Mouse (Mus musculus) ovary, postnatal 14 days (tissue): Measurements from ENCODE around the gene Gh.
"Not testable (repeated sequence)": the region's sequence is repeated elsewhere in the genome, so short reads cannot be mapped to it uniquely, and the experiment has no call there.

Experiments
- DNase-seq: peaks from one replicate; pipeline ENCODE4 v3.0.0; 2022; ENCODE audit warnings: low spot score

Gh gene

DNA sequence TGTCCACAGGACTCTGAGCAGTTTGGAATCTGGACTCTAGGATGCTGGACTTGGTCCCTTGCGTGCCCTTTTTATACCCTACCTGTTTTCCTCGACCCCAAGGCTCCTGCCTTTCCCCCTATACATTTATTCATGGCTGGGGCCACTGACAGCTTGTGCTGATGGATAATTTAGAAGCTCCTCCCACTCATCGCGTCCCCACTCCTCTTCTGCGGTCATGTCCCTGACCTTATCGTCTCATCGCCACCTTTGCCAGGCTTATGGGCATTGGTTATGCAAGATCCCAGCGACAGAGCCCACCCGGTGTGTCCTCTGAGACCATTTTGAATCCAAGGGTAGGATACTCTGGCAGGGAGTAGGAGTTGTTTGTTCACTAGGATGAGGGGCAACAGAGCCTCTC is at the start of gene Gh:
Gene Gh (minus strand): TSS at position 101 of the 400 bp plus-strand sequence.
- no peak for DNase-seq

DNA sequence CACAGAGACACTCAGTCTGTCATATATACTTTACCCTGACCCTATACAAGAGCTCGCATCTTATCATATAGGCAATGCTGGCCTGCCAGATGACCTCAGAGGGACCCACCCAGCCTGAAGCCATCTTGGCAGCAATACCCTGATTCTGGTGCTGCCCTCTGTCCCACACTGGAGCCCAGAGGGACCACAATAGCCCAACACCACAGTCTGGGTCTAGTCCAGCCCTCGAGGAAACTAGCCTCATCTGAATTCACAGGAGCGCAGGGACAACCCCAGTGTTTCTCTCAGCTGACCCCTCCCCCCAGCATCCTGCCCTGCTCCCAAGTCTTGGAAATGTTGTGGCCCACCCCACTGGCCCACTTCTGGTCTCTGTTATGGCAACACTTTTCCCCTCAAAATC is 49.6 kb upstream of the Gh start:
- no peak for DNase-seq

DNA sequence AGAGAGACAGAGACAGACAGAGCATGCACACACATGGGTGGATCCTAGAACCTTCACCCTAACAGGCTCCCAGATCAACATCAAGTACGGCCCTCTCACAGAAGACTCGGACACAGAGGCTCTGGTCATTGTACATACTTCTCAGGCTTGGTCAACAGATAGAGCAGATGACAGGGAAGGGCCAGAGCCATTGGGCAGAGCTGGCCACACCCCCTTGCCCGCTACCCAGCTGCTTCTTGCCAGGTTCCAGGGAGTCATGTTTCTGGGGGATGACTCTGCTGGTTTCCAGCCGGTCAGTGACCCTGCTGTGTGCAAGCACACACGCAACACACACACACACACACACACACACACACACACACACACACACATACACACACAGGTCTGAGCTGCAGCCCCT is 49.2 kb upstream of the Gh start:
- no peak for DNase-seq

DNA sequence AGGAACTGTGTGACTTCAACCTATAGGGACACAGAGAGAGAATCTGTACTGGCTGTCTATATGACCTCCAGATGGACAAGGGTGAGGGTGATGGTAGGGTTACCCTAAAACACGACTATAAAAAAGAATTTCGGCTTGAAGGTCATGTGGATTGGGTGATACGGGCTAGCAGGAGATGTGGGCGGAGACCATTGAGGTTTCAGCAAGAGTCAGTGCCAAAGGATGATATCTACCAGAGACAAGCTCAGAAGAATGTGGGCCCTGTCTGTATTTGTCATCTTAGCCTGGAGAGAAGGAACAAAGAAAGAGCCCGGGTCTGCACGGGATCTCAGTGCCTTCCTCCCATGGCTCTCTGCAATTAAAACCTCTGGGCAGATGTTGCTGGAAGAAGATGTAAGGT is 48.1 kb upstream of the Gh start:
- no peak for DNase-seq

DNA sequence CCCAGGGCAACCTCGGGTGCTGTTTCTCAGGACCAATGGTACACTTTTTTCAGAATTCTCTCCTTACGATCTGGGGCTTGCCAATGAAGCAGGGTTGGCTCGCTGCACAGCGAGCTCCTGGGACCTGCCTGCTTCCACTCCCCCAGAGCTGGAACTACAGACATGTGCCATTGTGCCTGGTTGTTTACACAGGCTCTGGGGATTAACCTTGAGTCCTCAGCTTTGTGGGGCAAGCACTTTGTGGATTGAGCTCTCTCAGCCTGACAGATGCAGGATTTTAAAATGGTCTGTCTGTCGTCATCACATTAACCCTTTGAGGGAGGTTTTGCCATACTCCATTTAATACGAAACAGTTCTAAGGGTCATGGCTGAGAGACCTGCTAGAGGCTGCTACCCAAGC is 43.2 kb upstream of the Gh start:
- no peak for DNase-seq

DNA sequence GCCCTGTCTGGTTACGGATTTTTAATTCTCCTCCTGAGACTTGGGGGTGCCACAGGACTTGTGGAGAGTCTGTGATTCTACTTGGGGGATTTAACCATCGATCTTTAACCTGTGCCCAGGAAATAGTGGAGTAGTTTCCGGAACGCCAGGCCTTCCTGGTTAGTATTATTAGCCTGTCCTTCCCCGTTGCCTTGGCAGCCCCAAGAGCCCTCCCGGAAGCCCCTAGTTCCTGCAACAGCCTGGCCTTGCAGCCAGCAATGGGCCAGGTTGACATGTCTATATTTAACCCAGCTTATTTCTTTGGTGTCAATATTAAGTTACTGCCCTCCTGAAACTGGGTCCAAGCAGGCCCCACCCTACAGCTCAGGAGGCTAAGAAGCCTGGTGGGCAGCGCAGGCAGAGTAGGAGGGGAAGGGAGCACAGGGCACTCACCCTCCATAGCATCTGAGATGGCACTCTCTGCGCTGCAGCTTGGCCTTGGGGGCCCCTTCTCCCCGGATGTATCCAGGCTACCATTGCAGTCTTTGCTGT is 39.4 kb upstream of the Gh start:
- no peak for DNase-seq

DNA sequence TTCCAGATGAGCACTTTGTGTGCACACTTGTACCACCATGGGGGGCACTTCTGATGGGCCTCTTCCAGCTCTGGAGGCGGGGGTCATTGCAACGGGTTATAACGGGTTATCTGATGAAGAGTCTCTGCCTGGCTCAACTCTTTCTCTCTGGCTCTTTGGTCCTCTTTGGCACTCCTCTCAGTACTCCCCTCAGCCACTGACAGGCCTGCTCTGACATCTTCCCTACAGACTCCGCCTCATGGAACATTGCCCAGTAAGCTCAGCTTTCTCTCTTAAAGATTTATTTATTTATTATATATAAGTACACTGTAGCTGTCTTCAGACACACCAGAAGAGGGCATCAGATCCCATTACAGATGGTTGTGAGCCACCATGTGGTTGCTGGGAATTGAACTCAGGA is 37.7 kb upstream of the Gh start:
- not testable (repeated sequence) for DNase-seq

DNA sequence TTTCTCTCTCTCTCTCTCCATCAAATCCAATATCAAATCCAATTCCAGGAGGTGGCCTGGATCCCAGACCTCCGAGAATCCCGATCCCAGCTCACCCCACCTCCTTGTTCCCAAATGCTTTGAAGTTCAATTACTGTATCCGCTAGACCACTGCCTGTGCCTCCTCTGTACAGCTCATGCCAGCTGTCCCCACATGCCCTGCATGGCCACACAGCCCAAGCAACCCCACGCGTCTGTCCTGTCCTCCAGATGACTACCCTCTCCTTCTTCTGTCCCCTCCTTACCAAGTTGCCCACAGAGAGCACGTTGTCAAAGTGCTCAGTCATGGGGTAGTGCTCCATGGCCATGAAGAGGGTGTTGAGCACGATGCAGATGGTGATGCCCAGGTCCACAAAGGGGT is 37.2 kb upstream of the Gh start:
- no peak for DNase-seq

DNA sequence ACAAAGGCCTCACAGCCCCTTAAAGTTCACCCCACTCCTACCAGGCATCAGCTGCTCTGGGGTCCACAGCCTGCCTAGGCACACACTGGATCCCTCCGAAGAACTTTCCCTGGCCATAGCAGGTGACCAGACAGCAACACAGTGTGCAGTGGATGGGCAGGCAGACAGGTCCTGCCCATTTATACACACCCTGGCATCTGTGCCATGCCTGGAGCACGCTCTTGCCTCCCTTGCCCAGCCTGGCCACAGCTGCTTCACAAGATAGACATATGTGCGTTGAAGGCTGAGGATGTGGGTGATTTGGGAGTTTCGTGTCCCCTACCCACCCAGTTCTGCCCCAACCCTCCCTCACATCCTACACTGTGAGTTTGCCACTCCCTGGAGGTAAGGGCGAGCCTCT is 36.4 kb upstream of the Gh start:
- no peak for DNase-seq

DNA sequence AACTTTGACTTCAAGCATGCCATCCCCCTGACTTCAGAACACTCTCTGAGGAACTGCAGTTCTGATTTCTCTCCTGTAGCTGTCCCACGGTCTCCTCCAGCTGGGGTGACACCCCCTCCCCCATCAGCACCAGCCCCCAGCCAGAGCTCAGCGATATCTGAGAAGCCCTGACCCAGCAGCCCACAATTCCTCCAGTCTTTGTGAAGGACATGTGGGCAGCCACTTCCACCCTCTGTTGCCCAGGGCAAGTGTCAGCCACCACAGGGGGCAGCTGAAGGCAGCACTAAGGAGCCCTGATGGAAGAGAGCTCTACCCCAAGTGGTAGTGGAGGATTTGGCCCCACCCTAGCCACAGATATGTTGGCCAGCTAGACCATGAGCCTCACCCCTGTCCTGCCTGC is 32.4 kb upstream of the Gh start:
- no peak for DNase-seq

DNA sequence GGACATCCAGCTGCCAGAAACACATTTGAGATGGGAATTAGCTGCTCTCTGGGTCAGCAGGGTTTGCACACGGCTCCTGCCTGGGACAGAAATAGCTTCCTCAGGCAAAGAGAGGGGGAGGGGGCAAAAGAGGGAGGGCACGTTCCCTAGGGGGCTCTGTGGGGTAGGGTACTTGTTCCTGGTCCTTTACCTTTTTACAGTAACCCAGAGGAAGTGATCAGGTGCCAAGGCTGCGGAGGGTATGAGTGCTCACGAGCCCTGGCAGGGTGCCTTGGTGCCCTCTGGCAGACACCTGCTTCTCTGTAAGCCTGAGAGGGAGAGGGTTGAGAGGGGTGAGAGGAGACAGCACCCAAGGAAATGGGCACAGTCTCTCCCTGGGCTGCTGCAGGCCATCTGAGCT is 30.8 kb upstream of the Gh start:
- no peak for DNase-seq

DNA sequence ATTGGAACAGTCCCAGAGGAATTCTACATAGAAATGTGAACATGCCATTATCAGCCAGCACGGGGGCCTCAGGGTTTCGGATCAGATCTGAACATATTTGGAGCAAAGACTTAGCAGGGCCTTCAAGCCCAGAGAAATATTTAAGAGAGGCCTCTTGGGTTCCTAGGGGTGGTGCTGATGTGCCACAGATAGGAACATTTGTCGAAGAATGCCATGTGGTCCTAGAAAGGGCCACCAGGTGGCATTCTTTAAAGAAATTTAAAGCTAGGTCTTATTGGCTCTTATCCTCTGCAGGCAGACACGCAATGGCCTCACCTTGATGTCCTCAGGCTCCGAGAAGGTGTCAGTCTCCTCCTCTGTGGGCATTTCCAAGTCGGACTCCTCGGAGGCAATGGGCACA is 28.0 kb upstream of the Gh start:
- no peak for DNase-seq

DNA sequence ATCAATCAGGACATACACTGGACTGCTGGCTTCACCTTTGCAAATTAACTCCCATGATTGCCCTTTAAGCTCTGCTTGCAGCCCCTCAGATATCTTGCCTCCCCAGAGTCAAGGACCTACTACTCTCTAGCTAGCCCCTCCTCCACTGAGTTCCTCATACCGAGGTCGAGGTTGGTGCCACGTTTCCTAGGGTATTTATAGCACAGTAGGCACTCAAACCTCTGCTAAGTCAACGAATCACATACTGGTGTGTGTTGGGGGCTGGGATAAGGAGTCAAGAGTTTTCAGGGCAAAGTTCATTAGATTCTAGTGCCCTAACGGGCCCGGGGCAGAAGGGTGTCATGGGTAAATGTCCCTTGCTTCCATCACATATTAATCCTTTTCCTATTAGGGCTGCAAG is 27.5 kb upstream of the Gh start:
- no peak for DNase-seq

DNA sequence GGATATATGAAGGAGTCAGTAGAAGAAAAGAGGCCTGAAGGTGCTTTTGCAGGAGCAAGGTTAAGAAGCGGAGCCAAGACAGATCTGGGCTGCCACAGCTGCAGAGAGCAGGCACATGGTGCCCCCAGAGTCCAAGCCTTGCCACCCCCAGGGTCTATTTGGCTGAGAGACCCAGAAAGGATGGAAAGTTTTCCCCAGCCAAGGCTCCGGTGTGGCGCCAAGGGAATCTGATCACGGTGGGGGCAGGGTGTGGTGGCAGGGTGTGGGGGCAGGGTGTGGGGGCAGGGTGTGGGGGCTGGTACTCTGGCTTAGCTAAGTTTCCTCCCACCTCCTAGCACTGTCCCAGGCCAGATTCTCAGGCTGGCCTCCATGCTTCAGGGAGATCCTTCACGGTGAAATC is 26.9 kb upstream of the Gh start:
- no peak for DNase-seq

DNA sequence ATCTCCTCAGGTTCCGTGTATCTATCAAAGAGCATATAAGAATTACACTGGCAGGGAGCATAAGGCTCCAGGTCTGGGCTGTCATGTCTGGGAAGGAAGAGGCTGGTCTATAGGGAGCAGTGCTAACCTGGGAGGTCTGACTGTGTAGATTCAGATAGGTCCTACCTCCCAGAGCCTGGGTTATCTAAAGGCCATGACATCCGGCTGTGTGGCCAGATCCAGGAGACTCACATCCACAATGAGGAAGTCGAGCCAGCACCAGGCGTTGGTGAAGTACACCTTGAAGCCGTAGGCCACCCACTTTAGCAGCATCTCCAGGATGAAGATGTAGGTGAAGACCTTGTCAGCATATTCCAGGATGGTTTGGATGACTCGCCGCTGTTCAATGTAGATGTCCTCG is 24.8 kb upstream of the Gh start:
- no peak for DNase-seq

DNA sequence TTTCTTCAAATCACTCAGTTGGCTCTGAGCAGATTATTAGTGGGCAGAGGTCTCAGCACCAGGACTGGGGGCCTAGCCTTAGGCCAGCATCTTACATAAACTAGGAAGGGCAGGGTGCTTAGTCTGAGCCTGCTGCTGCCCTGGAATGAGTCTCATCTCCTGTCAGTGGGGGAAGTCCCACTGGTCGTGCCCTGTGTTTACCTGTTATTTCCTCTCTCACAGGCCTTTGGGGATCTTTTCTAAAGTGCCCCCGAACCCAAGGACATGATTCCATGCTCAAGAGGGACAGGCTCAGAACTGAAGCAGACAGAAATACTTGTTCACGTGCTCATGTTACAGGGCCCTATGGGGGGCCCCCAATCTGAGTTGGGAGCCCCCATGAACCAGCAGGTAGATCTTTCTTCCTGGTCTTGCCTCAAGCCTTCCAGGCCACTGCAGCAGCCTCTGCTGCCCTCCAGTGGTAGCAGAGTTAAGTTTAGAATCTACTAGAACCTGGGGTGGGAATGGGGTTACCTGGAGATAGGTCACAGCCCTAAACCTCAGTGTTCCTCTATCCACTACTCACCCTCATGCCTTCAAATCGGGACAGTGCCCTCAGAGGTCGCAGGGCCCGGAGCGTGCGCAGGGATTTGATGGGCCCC is 24.0 kb upstream of the Gh start:
- peak; percentile 67 for DNase-seq

DNA sequence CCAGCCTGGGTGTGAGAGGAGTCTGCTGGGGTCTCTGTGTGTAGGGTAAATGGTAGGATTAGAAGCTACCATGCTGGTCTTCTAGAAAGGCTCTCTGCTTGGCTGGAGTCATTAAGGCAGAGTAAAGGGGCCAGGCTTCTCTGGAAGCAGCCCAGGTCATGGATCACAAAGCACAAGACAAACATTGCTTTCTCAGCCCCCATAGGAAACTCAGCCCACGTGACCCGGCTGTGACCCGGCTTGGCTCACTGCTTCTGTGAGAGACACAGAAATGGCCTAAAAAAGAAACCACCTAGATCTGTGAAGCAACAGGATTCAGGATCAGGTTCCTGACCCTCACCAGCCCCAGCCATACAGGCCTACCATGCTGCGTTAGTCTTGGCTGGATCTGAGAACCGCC is 23.2 kb upstream of the Gh start:
- DNase-seq, result no peak

DNA sequence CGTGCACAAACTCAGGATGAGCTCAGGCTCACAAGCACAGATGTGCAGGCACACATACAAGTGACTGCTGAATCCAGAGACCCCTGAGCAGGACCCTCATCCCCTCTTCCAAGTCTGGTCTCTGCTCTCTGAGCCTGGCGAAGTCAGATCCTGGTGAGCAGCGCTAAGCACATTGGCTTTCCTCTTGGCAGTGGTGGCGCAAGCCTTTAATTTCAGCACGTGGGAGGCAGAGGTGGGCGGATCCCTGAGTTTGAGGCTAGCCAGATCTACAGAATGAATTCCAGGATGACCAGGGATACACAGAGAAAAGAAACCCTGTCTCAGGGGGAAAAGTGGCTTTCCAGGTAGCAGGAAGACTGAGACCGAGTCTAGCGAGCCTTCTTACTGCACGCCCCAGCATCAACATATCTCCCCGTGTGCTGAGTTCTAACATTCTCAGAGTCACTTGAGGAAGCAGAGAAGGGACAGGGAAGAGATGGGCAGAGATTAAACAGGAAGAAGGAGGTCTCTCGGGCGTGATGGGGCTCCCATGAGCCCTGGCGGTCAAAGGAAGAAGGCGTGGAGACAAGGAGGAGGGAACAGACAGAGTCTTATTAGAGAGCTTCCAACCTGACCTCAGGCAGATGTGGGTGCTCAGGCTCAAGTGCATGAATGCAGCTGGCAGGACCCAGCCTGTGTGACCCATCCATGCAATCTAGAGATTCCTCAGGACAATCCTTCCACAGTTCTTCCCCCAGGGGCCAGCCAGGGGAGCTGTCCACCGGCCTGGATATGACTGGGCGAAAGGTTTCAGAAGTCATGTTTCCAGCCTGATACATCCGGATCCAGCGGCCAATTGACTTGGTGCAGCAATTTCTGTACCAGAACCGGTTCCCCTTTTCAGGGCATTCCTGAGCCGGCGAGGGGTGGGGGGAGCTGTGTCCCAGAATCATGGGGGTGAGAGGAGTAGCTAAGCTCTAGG is 17.0 kb upstream of the Gh start:
- no peak for DNase-seq

DNA sequence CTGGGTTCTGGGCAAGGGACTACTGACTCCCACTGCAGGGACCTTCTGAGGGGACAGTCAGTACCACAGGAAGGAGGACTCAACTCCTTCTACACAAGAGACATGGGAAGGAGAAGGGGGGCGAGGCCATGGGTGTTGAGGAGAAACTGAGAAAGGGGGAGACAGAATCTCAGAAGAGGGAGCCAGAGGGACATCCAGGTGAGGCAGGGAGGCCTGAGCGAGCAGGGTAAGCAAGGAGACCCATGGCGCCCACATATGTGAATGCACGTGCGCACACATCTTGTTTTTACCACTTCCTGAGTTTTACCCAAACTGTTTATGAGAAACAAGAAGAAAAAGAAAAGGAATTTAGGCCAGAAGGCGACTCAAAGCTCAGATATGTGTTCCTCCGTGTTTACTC is 16.1 kb upstream of the Gh start:
- no peak for DNase-seq

DNA sequence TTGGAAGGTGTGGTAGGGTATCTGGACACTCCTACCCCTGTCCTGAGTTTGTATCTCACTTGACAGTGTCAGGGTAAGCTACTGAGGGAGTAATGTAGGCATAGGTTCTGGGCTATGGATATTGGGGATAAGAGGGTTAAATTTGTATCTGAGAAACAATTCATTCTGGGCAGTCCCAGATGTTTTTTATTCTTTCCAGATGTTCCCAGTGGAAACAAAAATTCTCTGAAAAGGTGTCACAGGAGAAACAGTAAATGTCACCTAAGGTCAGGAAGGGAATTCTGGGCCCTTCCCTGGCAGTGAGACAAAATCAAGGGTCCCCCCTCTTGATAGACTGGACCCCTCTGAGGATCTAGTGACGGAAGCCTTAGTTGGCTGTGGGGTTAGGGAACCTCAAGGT is 14.8 kb upstream of the Gh start:
- no peak for DNase-seq

DNA sequence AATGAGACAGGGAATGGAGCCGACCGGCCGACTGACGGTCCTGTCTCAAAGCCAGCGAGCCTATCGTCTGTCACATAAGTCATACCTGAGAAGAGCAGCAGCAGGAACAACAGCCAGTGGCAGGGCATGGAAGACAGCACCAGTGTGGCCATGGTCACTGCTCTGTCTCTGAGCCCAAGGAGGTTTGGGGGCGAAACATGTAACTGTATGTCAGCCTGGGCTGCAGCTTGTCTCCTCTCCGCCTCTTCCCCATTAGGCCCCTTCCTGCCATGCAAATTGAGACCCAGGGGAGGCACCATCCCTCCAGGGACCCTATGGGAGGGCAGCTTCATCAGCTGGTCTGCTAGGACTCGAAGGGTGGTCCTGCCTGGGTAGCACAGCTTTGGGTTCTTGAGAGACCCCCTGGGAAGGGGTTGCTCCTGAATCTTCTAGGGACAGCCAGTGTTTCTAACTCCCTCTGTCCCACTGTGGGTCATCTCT is 12.7 kb upstream of the Gh start, which contains the start of gene Cd79b:
Gene Cd79b (minus strand): TSS at position 430 of the 480 bp plus-strand sequence.
- DNase-seq, result no peak

DNA sequence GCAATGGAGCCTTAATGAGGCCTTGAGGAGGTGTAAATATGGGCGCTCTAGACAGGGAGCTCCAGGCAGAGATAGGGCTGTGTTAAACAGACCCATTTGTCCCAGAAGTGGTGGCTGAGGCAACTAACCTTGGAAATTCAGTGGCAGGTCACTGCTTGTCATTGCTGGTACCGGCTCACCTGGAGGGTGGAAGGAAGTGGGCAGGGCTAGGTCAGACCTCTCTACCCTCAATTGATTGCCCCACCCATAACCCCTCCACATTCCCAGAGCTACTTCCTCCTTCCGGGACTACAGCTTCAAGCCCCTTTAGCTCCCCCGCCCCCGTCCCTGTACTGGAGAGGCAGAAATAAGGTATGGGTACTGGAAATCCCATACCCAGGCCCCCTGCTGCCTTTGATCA is 11.9 kb upstream of the Gh start:
- no peak for DNase-seq

DNA sequence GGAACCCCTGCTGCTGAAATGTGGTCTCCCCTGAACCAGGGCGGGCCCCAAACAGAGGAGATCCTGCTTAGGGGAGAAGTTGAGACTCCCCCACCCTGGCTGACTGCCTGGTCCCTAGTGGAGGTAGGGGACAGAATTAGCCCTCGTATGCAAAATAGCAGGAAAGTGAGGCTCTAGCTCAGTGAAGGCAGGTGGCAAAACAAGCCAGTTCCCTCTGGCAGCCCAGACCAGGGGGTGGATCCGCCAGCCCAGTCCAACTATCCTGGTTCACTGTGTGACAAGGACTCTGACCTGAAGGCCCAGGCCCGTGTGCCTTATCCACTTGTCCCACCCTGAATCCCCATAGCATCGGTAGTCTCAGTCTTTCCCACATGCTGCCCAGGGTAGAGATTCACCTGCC is 8.5 kb upstream of the Gh start:
- DNase-seq, result no peak
